9 mouse cellular contexts compared by ENCODE assay signal in the genomic region with DNA sequence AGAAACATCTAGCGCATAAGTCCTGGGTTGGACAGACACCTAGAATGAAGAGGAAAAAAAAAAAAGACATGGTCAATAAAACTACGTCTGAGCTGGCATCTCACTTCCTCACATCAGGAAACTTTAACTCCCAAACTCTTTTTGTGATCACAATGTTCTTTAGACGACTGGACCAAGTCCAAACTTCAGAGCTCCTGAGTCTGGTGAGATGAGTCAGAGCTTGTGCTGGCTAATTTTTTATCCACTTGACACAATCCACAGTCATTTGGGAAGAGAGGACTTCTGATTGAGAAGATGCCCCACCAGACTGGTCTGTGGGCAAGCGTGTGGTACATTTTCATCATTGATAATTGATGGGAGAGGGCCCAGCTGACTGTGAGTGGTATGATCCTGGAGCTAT. TPM values are rescaled to one million over a fixed set of nuclear protein-coding genes. Genes with fewer than 3 reads are reported as not detected.
A peak's percentile ranks its signal among the peaks of the same experiment; 100 is the strongest.
DNase-seq lines count a peak whose midpoint lies in the region.
"Had no signal": no experiment of that assay in that cellular context is flagged by ENCODE, and none has a peak within 500 bp of the region (broad histone marks: within the 10 kb centered on the region; RNA-seq: fewer than 3 reads in every experiment).

No protein-coding gene starts in this region.

- DNase-seq in kidney, adult 8-10 months = peak; percentile 34 to 37
- no peak for DNase-seq in kidney, adult 18-20 months
- peak; percentile 57 for DNase-seq in right cerebral cortex, adult 18-20 months
- no peak for DNase-seq in right cerebral cortex, postnatal 10 days (ENCODE audit: low spot score in 2 of 2)
- DNase-seq in adrenal gland, postnatal 36 days = peak; percentile 14 to 60
- DNase-seq in skeletal muscle tissue, adult 2 months (ENCODE audit: low read depth, low spot score) = peak; percentile 43
- no peak for DNase-seq in thymus, postnatal 10 days (ENCODE audit: low spot score in 2 of 2)
- DNase-seq: spleen, adult 18-20 months; thymus, postnatal 25 days had no signal

RNA-seq across cellular contexts. Expression of a gene that starts 43.5 kb away (rescaled TPM):
- 10 to 100 TPM; 49.3 to 64.5 TPM for total RNA-seq in adrenal gland, postnatal 36 days (2021)

RNA-seq across cellular contexts. Expression of a gene that starts 44.0 kb away (rescaled TPM):
- 10 to 100 TPM; 37.8 to 38.6 TPM for total RNA-seq in adrenal gland, postnatal 36 days (2021)

Comparison
In these comparisons a context has a peak if more than half of its experiments do, and no peak if none do; other contexts are left out.
1. DNase-seq: peak in kidney, adult 8-10 months (2 of 2), right cerebral cortex, adult 18-20 months (single experiment), adrenal gland, postnatal 36 days (2 of 2) and skeletal muscle tissue, adult 2 months (single experiment); none in kidney, adult 18-20 months (single experiment), right cerebral cortex, postnatal 10 days (0 of 2) and thymus, postnatal 10 days (0 of 2).